In genomic region chr17:35000717-35001451, GRCm38 (mm10) we compare ENCODE assay signal across 8 mouse cellular contexts. TPM values are rescaled to one million over a fixed set of nuclear protein-coding genes. Genes with fewer than 3 reads are reported as not detected.
DNase-seq lines count a peak whose midpoint lies in the region; ATAC-seq and TF ChIP-seq lines count a peak whose summit lies in the region.

Gene Vars (plus strand): TSS chr17:35000987.

- peak within 1 kb of the TSS; percentile 99 for H3K4me2 ChIP-seq in forebrain, embryonic 16.5 days (ENCODE audit: low read length)
- H3K4me2 ChIP-seq in liver, postnatal 0 days (ENCODE audit: low read depth, low read length), result peak within 1 kb of the TSS; percentile 75
- peak within 1 kb of the TSS; percentile 100 for H3K4me2 ChIP-seq in neural tube, embryonic 13.5 days

- H3K9me3 ChIP-seq in G1E (replicated peaks), result peaks cover 32% of the 10 kb centered on the region
- H3K9me3 ChIP-seq in forebrain, embryonic 16.5 days (ENCODE audit: control insufficient read depth, low read length), result no peaks in the 10 kb centered on the region
- no peaks in the 10 kb centered on the region for H3K9me3 ChIP-seq in liver, postnatal 0 days (ENCODE audit: low read length)
- no peaks in the 10 kb centered on the region for H3K9me3 ChIP-seq in neural tube, embryonic 13.5 days

- peak within 1 kb of the TSS; percentile 98 for H3K27ac ChIP-seq in forebrain, embryonic 16.5 days (ENCODE audit: low read length)
- H3K27ac ChIP-seq in liver, postnatal 0 days (ENCODE audit: low read depth), result peak within 1 kb of the TSS; percentile 98
- peak within 1 kb of the TSS; percentile 96 for H3K27ac ChIP-seq in neural tube, embryonic 13.5 days (replicated peaks)
- peak within 1 kb of the TSS; percentile 94 for H3K27ac ChIP-seq in testis, adult 2 months (ENCODE audit: control insufficient read depth, insufficient read depth, low read depth, low read length)

- intact Hi-C loops in heart, postnatal 25 days (cut with DNase I), result loop anchor here (5.0 kb wide), 1 partner anchor 236 kb away; the partner anchor contains the start of gene Nfkbil1

- DNase-seq in G1E (ENCODE audit: low spot score), result peak; percentile 70
- peak; percentile 77 to 87 for DNase-seq in cerebellum, adult 18-20 months
- DNase-seq in heart, postnatal 25 days (ENCODE audit: low spot score), result peak; percentile 81
- DNase-seq in layer of hippocampus, adult 11-12 months (ENCODE audit: low spot score), result peak; percentile 77
- DNase-seq in liver, postnatal 0 days, result peak; percentile 91

- TF ChIP-seq EP300 in liver, postnatal 0 days (IDR thresholded peaks at IDR 0.05; ENCODE audit: low read depth), result peak; percentile 43; the same call in 1 of the 2 replicates

- H3K9ac ChIP-seq in forebrain, embryonic 16.5 days (replicated peaks; ENCODE audit: low read depth, low read length), result peak within 1 kb of the TSS; percentile 90
- H3K9ac ChIP-seq in liver, postnatal 0 days (replicated peaks), result peak within 1 kb of the TSS; percentile 82
- peak within 1 kb of the TSS; percentile 97 for H3K9ac ChIP-seq in neural tube, embryonic 13.5 days

- 0% methylated on average over 79 of the region's 83 CpGs for WGBS in forebrain, embryonic 16.5 days
- 2% methylated on average over 70 of the region's 83 CpGs for WGBS in liver, postnatal 0 days (ENCODE audit: insufficient replicate concordance)
- WGBS in neural tube, embryonic 13.5 days, result under 1% methylated on average over 57 of the region's 83 CpGs

- peaks cover 3% of the 10 kb centered on the region; the same call in 1 of the 2 replicates for H3K27me3 ChIP-seq in G1E (ENCODE audit: insufficient read depth, low read length)
- H3K27me3 ChIP-seq in forebrain, embryonic 16.5 days (replicated peaks; ENCODE audit: control insufficient read depth, insufficient read depth, low read length), result no peaks in the 10 kb centered on the region
- no peaks in the 10 kb centered on the region for H3K27me3 ChIP-seq in liver, postnatal 0 days (ENCODE audit: insufficient read depth, low read length)
- no peaks in the 10 kb centered on the region for H3K27me3 ChIP-seq in neural tube, embryonic 13.5 days
- H3K27me3 ChIP-seq in testis, adult 2 months (ENCODE audit: control insufficient read depth, insufficient read depth, low read length), result no peaks in the 10 kb centered on the region

- no peak for TF ChIP-seq CTCF in G1E (IDR thresholded peaks at IDR 0.05; ENCODE audit: low read depth, low read length)
- TF ChIP-seq CTCF in liver, postnatal 0 days (IDR thresholded peaks at IDR 0.05; ENCODE audit: low read depth), result 0 out of 2 replicates have a peak, but pooled peaks have one; percentile 9
- no peak for TF ChIP-seq CTCF in testis, adult 2 months (IDR thresholded peaks at IDR 0.05; ENCODE audit: control insufficient read depth, insufficient read depth, insufficient replicate concordance, low read depth, low read length)

- TF ChIP-seq POLR2A in testis, adult 2 months (IDR thresholded peaks at IDR 0.05; ENCODE audit: control insufficient read depth, low read depth, low read length), result peak; percentile 47; the same call in 1 of the 2 replicates

- no peak for ATAC-seq in G1E (ENCODE audit: extremely low read depth, insufficient number of reproducible peaks, low FRiP score, poor library complexity, severe bottlenecking)
- ATAC-seq in forebrain, embryonic 16.5 days, result peak; percentile 93
- ATAC-seq in liver, postnatal 0 days, result peak; percentile 86
- peak; percentile 93 for ATAC-seq in neural tube, embryonic 13.5 days (ENCODE audit: low read depth)

- peak within 1 kb of the TSS; percentile 76 for H3K4me3 ChIP-seq in G1E (ENCODE audit: low read depth, low read length)
- H3K4me3 ChIP-seq in forebrain, embryonic 16.5 days (replicated peaks; ENCODE audit: low read length), result peak within 1 kb of the TSS; percentile 83
- H3K4me3 ChIP-seq in liver, postnatal 0 days (ENCODE audit: low read depth, low read length), result peak within 1 kb of the TSS; percentile 85
- H3K4me3 ChIP-seq in neural tube, embryonic 13.5 days, result peak within 1 kb of the TSS; percentile 93
- H3K4me3 ChIP-seq in testis, adult 2 months (ENCODE audit: control insufficient read depth, low read depth, low read length), result peak within 1 kb of the TSS; percentile 94

- H3K4me1 ChIP-seq in G1E (ENCODE audit: insufficient read depth, low read depth, low read length), result peaks cover 82% of the 10 kb centered on the region
- H3K4me1 ChIP-seq in forebrain, embryonic 16.5 days (replicated peaks; ENCODE audit: control insufficient read depth, insufficient read depth, low read length), result peaks cover 27% of the 10 kb centered on the region
- peaks cover 47% of the 10 kb centered on the region for H3K4me1 ChIP-seq in liver, postnatal 0 days (ENCODE audit: insufficient read depth)
- peaks cover 34% of the 10 kb centered on the region for H3K4me1 ChIP-seq in neural tube, embryonic 13.5 days (replicated peaks)
- H3K4me1 ChIP-seq in testis, adult 2 months (ENCODE audit: control insufficient read depth, insufficient read depth, low read length), result peaks cover 13% of the 10 kb centered on the region

- H3K36me3 ChIP-seq in G1E (replicated peaks), result peaks cover 72% of the 10 kb centered on the region
- peaks cover 13% of the 10 kb centered on the region for H3K36me3 ChIP-seq in forebrain, embryonic 16.5 days (ENCODE audit: control insufficient read depth, insufficient read depth)
- peaks cover 42% of the 10 kb centered on the region for H3K36me3 ChIP-seq in liver, postnatal 0 days (replicated peaks; ENCODE audit: insufficient read depth, low read length)
- H3K36me3 ChIP-seq in neural tube, embryonic 13.5 days, result peaks cover 19% of the 10 kb centered on the region
- peaks cover 3% of the 10 kb centered on the region for H3K36me3 ChIP-seq in testis, adult 2 months (ENCODE audit: control insufficient read depth, insufficient read depth, low read length)

RNA-seq across cellular contexts. Expression of gene Vars, which starts in this region (rescaled TPM):
- 262 and 289 TPM in 2 replicates for total RNA-seq in G1E (2014; fragmentation: Nextera tagmentation)
- total RNA-seq in G1E (2017), result 99.3 and 130 TPM in 2 replicates
- polyA plus RNA-seq in G1E (2012), result 1,339 and 1,437 TPM in 2 replicates
- 81.7 and 85.2 TPM in 2 replicates for polyA plus RNA-seq in forebrain, embryonic 16.5 days (2015; fragmentation: Nextera tagmentation; extraction: Ambion mirVana)
- 10 to 100 TPM; 25.7 to 26.9 TPM for total RNA-seq in heart, postnatal 25 days (2021)
- polyA plus RNA-seq in liver, postnatal 0 days (2015; fragmentation: Nextera tagmentation; extraction: Ambion mirVana), result 38.0 and 43.8 TPM in 2 replicates
- polyA plus RNA-seq in neural tube, embryonic 13.5 days (2015; fragmentation: Nextera tagmentation; extraction: Ambion mirVana), result 57.9 and 58.2 TPM in 2 replicates
- 261 and 309 TPM in 2 replicates for polyA plus RNA-seq in testis, adult 2 months (2012; rRNA removed)
